Mouse (Mus musculus) left cerebral cortex, postnatal 10 days (tissue): Measurements from ENCODE around the gene Smyd5. TPM values are rescaled to one million over a fixed set of nuclear protein-coding genes. Genes with fewer than 3 reads are reported as not detected.
A peak's percentile ranks its signal among the peaks of the same experiment; 100 is the strongest.
"Not testable (repeated sequence)": the region's sequence is repeated elsewhere in the genome, so short reads cannot be mapped to it uniquely, and the experiment has no call there.

Experiments used
- DNase-seq, 2 experiments: peaks; one replicate each; pipeline ENCODE4 v3.0.0; 2021 to 2022; ENCODE audit warnings: low spot score in 2 of 2, mixed read lengths in 1 of 2; ENCODE audit errors: extremely low spot score in 1 of 2
- intact Hi-C: fragments of 180-260 bp; cut with DNase I; formaldehyde crosslinking; loops from one replicate; pipeline ENCODE4 v1.15.1; 2025
- total RNA-seq, 2 experiments: library from RNA; stranded (reverse); gene quantifications; 2 replicates each; pipeline ENCODE4 v1.2.3; 2021

The Smyd5 gene
- total RNA-seq, 2 experiments from 2014 or later, result 45.7 to 47.7 TPM

DNA sequence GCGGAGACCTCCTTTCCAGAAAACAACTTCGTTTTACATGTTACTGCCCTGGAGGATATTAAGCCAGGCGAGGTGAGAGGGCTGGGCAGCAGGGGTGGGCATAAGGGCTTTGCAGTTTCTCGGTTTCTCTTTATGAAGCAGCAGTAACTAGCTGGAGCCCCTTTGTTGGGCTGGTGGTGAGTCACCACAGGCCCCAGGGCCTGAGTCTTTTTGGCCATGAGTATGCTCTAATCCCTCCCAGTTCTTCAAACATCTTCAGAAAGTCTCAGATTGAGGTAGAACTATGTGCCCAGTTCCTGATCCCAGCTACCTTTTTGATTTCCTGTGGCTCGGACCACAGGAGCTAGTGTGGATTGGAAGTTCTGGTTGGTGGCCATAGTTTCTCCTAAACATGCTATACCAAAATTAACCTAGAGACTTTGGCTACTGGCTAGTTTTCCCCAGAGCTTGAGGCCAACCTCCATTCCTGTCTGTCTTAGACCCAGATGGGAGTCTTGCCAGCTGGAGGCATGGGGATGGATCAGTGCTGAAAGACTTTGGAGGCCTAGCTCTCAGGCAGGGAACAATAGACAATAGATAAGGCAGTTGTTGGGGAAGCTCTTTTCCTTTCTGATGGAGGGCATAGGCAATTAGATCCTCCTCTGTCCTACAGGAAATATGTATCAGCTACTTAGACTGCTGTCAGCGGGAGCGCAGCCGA is 12.6 kb downstream of the Smyd5 start:
- intact Hi-C loops, result no loop called here

DNA sequence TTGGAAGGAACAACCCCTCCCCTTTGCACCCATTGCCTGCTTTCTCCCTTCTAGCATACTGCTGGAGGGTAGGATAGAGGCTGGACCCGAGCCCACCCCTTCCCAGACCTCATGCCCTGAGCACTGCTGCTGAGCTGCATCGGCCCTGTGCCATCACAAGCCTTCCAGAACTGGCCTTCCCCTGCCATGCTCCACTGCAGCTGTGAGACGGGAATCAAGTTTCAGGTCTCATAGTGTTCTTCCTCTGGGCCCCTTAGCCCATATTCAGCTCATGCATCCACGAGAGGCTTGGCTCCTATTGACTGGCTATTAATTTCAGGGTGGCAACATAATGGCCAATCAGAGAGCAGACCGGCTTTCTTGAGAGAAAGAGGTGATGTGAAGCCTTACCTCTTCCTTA is 13.5 kb downstream of the Smyd5 start:
- DNase-seq, result no peak
- intact Hi-C loops, result no loop called here

More for the DNA sequence above, 12.6 kb downstream of the Smyd5 start:
- DNase-seq, result no peak

DNA sequence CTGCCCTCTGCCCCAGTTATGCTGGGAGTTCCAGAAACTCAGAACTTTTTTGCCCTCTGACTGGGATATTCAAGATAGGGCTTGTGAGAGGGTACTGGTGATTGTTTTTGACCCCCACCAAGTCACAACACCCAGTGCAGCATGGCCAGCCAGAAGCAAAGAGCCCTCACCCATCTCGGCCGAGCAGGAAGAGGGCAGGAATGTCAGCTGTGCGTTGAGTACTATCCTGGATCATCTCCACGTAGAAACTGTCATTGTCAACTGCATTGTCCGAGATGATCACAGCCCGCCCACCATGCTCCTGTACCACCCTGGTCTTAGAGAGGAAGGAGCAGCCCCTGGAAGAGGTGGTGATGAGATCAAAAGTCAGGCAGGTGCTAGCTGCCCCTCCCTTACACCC is 15.6 kb downstream of the Smyd5 start:
- DNase-seq, result no peak
- intact Hi-C loops, result no loop called here

DNA sequence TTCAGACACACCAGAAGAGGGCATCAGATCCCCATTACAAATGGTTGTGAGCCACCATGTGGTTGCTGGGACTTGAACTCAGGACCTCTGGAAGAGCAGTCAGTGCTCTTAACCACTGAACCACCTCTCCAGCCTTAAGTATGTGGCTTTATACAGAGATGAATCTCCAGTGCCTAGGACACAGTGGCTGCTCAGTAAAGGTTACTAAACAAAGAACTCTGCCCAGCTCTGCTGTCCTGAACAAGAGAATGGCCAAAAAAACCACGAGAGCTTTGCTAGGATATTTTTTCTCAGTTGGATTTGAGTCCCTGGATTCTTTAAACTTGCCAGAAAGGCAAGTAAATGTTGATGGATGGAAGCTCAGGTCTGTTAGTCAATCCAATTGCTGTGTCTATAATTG is 18.4 kb downstream of the Smyd5 start:
- intact Hi-C loops, DNase-seq: not testable (repeated sequence)

DNA sequence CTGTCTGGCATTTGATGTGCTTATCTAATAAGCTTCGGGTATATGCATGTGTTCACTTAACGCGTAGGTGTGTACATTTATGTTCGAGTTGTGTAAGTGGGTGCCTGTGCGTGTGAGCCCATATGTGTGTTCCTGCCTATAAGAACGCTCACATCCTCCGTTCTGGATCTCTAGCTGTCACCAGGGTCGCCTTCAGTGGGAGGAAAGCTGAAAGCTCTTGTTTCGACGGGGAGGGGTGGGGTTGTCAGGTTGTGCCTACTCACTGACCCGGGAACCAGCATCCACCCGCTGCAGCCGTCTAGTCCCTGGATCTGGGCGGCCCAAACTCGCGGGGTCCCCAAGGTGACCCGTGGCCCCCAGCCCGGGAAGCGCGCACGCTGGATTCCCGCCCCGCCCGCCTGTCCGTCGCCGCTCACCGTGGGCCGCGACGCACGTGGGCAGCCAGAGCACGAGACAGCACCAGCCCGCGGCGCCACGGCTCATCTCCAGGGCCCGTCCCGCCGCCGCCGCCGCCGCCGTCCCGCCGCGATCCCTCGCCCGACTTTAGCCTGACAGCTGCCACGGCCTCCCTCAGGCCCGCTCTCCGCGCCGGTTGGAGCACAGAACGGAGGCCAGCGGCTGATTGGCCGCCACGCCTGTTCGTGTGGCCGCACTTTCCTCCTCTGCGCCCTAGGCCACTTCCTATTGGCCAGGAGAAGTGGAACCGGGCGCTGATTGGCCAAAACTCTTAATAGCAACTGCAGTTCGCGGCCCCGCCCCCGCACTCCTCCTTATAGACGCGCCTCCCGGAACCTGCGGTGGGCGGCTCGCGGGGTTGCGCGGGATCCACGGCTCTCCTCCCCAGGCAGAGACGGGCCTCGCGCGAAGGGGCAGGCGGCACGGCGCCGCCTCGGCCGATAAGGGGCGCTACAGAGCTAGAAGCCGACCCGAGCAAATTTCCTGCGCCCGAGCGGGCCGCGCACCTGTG is 19.2 kb downstream of the Smyd5 start, which contains the start of gene Cct7:
Cct7 (plus strand) TSS at position 818 of the 967 bp plus-strand sequence.
- peak; percentile 99 to 100 for DNase-seq
- intact Hi-C loops, result no loop called here

DNA sequence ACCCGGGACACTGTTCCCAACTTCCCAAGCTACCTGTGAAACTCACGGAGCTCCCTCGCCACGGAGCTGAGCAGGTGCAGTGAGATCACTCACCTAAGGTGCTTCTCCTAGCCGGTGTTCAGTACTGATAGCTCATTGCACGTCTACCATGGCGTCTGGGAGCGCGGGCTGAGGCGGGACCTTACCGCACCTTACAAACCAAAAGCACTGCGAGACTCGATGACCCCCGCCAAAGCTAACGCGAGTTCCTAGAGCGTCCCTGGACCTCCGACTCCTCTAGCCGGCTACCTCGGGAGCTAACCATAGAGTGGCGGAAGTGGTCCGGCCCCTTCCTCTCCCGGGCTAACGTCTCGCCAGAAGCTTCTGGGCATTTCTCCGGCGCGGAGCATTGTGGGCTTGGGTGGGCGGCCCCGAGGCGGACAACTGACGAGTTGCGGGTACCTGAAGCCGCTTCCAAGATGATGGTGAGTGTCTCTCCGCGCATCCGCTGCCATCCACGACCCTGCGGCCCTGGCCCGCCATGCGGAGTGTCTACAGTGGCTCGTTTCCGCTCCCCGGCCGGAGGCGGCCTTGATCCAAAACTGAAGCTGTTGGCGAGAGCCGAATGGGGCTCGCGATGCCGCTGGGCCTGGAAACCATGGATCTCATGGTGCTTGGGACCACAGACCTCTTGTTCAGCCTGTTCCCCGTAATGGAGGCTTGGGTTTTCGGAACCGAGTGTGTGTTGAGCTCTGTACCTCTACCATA is 20.0 kb downstream of the Smyd5 start, which contains the start of gene Pradc1:
Pradc1 (minus strand) TSS at position 307 of the 747 bp plus-strand sequence.
- peak; percentile 98 for DNase-seq
- intact Hi-C loops, result no loop called here

DNA sequence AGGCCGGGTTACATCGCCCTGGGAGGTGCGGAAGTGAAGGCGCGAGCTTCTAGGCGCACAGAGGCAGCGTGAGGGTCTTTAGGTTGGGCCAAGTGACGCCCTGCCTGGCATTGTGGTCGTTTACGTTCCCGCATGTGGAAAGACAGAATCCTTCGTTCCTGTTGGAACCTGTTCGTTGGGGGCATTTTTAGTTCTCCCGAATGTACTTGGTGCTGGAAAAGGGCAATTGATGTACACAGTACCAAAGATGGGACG is 20.5 kb downstream of the Smyd5 start:
- no peak for DNase-seq
- intact Hi-C loops, result no loop called here

DNA sequence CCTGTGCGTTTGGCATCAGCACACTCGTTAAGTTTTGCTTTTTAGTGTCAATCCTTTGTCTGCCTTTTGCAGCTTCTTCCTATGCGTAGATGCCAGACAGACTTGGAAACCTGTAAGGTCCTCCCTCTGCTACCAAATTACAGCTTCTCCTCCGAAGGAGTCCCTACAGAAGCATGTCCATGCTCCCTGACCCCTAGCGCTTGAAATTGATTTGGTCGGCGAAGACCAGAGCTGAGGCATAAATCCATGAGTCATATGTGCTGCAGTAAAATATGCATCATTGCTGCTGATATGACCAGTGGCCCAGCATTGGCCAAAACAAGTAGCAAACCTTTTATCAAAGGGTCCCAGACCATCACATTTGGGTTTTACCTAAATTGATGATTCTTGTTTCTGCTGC is 21.0 kb downstream of the Smyd5 start:
- intact Hi-C loops, result no loop called here
- DNase-seq, result no peak

DNA sequence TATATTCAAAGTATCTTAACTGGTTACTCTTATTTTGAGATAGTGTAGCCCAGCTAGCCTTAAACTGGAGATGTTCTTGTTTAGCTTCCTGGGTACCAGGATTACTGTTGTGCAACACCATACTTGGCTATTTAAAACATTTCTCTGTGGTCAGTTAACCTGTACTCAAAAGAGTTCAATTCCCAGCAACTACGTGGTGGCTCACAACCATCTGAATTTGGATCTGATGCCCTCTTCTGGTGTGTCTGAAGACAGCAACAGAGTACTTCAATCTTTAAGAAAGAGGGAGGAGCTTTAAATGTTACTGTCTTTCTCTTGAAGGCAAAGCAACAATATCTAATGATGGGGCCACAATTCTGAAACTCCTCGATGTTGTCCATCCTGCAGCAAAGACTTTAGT is 27.8 kb downstream of the Smyd5 start:
- DNase-seq, result no peak
- intact Hi-C loops, result no loop called here

DNA sequence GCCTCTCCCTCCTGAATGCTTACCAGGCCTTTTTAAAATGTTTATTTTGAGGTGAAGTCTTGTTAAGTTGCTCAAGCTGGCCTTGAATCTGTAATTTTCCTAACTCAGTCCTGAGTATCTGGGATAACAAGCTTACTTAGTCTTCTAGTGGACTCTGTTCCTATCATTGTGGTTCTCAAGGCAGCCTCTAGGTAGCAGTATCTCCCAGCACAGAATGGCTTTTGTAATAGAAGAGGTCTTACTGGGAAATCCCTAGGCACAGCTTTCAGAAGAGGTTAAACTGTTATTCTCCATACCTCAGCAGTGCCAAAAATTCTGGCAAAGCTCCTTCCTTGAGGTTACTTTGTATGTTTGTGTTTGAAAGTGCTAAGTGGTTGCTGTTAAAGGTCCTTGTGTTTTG is 33.6 kb downstream of the Smyd5 start:
- intact Hi-C loops, result loop anchor here (5.0 kb wide), 1 partner anchor 47 kb away; the partner anchor contains the start of gene Egr4

DNA sequence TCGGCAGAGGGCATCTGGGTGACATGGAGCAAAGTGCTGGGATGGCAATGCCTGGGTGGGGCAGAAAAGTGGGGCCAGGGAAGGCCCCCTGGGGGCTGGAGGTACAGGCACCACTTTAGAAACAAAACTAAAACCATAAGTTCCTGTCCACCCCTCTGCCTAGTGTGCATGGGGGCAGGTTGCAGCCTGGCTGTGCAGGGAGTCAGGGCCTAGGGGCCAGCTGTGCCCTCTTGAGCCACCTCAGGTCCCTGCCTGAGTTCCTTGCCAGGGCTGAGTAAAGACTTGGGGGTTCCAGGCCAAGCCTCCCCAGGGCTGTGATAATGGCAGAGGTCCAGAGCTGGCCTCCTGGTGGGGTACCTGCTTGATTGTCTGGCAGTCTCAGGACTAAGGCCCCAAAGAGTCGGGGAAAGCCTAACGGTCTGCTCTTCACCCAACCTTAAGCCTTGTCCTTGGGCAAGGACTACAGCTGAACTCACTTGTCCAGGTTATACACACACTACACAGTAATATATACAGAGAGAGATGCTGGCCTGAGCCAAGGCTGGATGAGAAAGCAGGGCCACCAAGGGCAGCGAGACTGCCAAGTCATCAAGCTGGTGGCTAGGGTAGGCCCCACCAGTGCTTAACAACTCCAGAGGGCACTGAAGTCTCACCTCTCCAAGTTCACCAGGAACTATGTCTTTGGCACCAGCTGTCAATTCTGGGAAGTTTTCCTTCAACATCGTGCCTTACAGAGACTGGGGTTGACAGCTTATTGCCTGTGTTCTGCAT is 38.1 kb downstream of the Smyd5 start:
- intact Hi-C loops, result loop anchor here (5.0 kb wide), 1 partner anchor 42 kb away; the partner anchor contains the start of gene Egr4
- no peak for DNase-seq

More for the DNA sequence above, 33.6 kb downstream of the Smyd5 start:
- no peak for DNase-seq

DNA sequence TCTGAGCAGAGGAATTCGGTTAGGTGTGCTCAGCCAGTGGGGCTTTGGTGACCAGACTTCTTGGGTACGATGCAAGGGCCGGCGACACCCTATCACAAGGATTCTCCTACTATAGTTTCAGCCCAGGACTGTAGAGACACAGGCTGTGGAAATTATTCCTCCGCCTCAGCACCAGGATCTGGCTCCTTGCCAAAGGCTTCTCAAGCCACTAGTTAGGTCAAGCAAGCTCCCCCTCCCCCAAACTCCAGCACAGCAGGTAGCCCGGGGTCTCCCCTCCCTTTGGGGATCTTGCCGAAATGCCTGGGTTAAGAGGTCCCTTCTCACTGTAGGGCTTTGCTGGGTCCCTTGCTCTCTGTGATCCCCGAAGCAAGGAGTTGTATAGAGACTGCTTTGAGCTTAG is 40.2 kb downstream of the Smyd5 start:
- intact Hi-C loops, result no loop called here
- DNase-seq, result peak in 1 of 2 experiments; percentile 53

DNA sequence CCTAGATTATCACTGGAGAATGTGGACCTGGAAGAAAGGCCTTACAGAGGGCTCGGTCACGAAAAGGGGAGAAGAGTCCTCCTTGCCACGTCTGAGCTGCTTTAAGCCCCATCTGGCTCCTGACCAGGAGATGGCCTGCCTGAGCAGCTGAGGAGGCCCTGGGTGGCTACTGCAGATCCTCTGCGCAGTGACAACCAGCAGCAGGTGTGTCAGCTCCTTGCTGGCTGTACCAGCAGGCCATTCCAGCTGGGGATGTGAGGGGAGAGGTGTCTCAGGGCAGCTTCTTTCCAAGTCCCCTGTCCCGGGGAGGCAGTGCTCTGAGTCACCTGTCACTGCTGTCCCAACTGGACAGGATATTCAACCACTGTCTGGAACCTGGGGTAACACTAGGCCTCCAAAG is 40.8 kb downstream of the Smyd5 start:
- DNase-seq, result no peak
- intact Hi-C loops, result no loop called here

DNA sequence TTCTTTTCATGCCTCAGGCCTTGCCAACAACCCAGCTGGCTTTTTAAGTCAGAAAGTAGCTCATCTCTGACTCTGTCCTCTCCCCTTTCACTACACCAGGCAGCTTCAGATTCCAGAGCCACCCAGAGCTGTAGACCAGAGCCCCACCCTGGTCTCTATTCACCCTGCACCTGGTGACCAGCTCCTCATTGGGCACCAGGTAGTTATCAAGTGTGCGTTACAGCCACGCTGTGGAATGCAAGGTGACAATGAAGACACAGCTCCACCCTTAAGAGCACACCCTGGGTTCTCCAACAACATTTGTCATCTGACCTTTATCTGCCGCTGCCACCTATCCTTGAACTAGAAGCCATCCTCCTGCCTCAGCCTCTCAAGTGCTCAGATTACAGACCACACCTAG is 43.8 kb downstream of the Smyd5 start:
- intact Hi-C loops, result no loop called here
- no peak for DNase-seq

DNA sequence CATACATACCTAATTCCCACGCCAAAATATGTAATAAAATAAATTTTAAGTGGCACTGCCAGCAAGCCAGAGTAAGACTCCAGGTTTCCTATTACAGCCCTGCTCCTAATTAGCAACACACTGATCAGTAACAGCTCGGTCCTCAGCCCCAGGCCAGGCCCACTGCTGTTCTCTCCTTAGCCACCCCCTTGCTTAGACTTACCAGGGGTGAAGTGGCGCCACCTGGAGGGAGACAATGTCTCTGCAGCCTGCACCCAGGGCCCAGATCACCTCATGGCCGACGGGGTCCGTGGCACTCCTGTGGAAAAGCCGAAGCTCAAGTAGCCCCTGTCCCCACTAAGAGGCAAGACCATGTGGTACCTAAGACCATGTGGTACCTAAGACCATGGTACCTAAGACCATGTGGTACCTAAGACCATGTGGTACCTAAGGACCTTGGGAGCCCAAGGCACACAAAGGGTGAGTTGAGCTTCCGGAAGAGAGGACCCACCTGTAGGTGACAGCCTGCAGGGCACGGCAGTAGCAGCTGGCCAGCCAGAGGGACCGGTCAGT is 45.7 kb downstream of the Smyd5 start:
- no peak for DNase-seq
- intact Hi-C loops, result no loop called here

DNA sequence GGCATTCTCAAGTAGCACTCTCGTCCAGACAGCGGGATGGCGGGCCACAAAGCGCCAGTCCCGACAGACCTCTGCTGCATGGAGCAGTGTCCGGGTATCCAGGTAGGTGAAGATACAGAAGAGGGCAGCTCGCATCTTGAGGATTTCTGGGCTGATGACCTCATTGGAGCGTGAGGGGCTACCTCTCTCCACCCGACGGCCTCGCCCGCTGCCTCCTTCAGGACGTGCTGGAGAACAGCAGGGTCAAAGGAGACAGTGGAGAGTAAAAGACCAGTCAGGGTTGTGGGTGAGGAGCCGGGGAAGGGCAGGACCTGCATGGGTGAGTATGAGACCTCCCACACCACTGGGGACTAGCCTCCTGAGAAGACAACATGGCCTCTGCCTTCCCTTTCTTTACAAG is 46.6 kb downstream of the Smyd5 start:
- DNase-seq, result no peak
- intact Hi-C loops, result no loop called here

DNA sequence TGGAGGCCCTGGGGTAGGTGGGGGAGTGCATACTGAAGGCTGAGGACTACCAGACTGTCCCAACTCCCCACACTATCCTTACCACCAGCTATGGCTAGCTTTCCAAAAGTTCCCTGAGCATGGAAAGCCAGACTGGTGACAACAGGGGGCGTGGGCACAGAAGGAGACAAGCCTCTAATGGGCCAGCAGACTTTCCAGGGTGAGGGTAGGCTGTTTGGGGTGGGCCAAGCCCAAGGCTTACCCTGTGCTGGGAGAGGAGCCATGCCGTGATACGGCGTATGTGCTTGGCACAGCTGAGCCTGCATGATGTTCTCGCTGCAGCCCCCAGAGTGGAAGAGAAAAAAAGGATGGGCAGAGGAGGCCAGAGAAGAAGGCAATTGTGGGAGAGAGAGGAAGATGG is 48.2 kb downstream of the Smyd5 start:
- no peak for DNase-seq
- intact Hi-C loops, result no loop called here

DNA sequence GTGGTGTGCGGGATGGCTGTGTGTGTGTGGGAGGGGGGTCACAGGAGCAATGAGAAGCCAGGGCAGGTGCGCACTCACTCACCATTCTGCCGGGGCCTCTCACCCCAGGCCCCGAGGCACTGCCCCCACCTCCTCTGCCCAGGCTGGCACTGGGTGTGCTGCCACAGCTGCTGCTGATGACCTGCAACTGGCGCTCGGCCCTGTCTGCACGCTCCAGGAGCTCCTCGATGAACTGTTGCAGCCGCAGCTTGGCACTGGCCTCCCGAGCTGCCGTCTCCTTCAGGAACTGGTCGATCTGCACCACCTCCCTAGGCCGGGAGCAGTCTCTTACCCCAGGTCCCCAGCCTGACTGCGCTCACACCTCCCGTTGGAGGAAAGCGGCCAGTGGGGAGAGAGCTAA is 48.9 kb downstream of the Smyd5 start:
- intact Hi-C loops, result no loop called here
- no peak for DNase-seq
